Mouse (Mus musculus) midbrain, embryonic 14.5 days (tissue): ENCODE measurements at regions not wholly inside any gene's neighbourhood (a gene's known extent, or its start where the extent isn't known, plus 50 kb on each side); places are given as distances from the start of the nearest gene placed in this dataset.

Experiments
- ATAC-seq: fragments of 200-750 bp; cut with Nextera tagmentation; 2 replicates; pipeline ENCODE4 v1.8.0; 2017; ENCODE audit warnings: moderate number of reproducible peaks, moderate library complexity; ENCODE audit not compliant: low FRiP score, low TSS enrichment
- DNase-seq: peaks from one replicate; pipeline ENCODE4 v3.0.0-alpha.2; 2015
- H3K27ac ChIP-seq: fragments of 300-500 bp; sonication (generic); replicated peaks from 2 replicates; pipeline ENCODE4 v1.5.1; 2014; ENCODE audit warnings: mild to moderate bottlenecking, low read depth, low read length, moderate library complexity
- H3K27me3 ChIP-seq: fragments of 300-500 bp; sonication (generic); 2 replicates; pipeline ENCODE4 v1.6.1; 2014; ENCODE audit warnings: low read length, control low read depth, mixed read lengths; ENCODE audit not compliant: control insufficient read depth, insufficient read depth
- H3K36me3 ChIP-seq: fragments of 300-500 bp; sonication (generic); 2 replicates; pipeline ENCODE4 v1.6.1; 2014; ENCODE audit warnings: low read length, control low read depth; ENCODE audit not compliant: control insufficient read depth, insufficient read depth
- H3K4me1 ChIP-seq: fragments of 300-500 bp; sonication (generic); 2 replicates; pipeline ENCODE4 v1.6.1; 2014; ENCODE audit warnings: mild to moderate bottlenecking, antibody characterized with exemption, low read length, control low read depth; ENCODE audit not compliant: control insufficient read depth, insufficient read depth
- H3K4me2 ChIP-seq: fragments of 300-500 bp; sonication (generic); 2 replicates; pipeline ENCODE4 v1.6.1; 2014; ENCODE audit warnings: mild to moderate bottlenecking, low read length, moderate library complexity
- H3K4me3 ChIP-seq: fragments of 300-500 bp; sonication (generic); replicated peaks from 2 replicates; pipeline ENCODE4 v1.5.1; 2014; ENCODE audit warnings: low read depth, low read length
- H3K9ac ChIP-seq: fragments of 300-500 bp; sonication (generic); replicated peaks from 2 replicates; pipeline ENCODE4 v1.6.1; 2014; ENCODE audit warnings: mild to moderate bottlenecking, low read length, moderate library complexity
- H3K9me3 ChIP-seq: fragments of 300-500 bp; sonication (generic); 2 replicates; pipeline ENCODE4 v1.6.1; 2016; ENCODE audit warnings: low read length, control low read depth, mixed read lengths; ENCODE audit not compliant: control insufficient read depth
- WGBS: fragments of 180-500 bp; shearing (Covaris S2); extraction: QIAGEN DNeasy Blood & Tissue Kit; methylation state at CpG from one replicate; pipeline ENCODE4 v1.1.7; 2014; 5-methylcytosine and 5-hydroxymethylcytosine counted together

DNA sequence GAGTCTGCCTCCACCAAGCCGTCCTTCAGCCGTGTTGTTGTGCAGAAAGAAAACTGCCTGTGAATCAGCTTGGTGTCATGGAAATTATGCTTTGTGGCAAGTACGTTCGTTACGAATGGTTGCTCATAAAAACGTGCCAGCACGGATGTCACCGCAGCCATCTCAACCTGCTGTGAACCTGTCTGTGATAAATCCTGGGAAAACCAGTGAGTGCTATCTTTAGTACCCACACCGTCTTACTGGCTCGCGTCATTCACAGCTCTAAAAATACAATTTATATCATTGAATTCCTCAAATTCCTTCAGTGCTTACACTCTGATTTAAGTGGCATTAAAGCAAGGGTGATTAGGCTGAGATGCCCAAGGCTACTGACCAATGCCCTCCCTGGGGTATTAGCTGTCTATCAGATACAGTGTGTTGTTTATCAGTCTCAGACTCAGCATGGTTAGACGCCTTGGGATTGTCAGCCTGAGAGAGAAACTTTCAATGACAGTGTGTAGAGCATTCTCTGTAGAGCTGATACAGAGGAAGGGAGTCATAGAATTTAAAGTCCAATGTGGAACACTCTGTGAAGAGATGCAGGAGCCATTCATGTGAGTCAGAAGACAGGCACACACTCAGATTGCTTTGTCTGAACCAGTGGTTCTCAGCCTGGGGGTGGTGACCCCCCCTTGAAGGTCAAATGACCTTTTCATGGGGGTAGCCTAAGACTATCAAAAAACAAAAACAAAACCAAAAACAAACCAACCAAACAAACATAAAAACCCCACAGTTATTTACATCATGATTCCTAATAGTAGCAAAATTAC, 96.2 kb upstream of the Myocd start:
- no peaks in the 10 kb centered on the region for H3K4me1 ChIP-seq
- H3K36me3 ChIP-seq: no peaks in the 10 kb centered on the region
- no peak for DNase-seq
- no peak overlapping the region for H3K9ac ChIP-seq
- H3K27ac ChIP-seq: no peak overlapping the region
- H3K4me3 ChIP-seq: no peak overlapping the region
- no peaks in the 10 kb centered on the region for H3K9me3 ChIP-seq
- no peak for ATAC-seq
- no peaks in the 10 kb centered on the region for H3K27me3 ChIP-seq
- H3K4me2 ChIP-seq: no peak overlapping the region
- 63% methylated on average over 12 of the region's 12 CpGs for WGBS

DNA sequence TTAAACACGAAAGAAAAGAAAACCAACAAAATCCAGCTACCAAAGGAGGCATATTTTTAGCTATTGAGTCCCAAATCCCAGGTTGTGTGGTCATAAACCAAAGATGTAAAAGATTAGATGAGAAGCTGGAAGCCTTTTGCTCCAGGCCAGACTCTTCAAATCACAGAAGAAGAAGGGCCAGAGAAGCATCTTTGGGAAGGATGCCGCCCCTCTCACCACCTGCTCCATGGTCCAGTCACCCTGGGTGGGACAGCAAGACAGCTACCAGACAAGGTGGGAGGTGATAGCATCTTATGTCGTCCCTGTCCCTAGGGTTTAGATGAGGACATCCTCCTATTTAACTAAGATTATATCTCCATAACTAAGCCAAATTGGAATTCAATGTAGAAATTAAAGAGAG, 95.1 kb upstream of the Myocd start:
- WGBS: 87% methylated on average over 3 of the region's 3 CpGs
- Histone ChIP-seq H3K9ac (no peak overlapping the region), H3K4me3 (no peak overlapping the region), H3K27me3 (no peaks in the 10 kb centered on the region), H3K4me2 (no peak overlapping the region), H3K36me3 (no peaks in the 10 kb centered on the region), H3K9me3 (no peaks in the 10 kb centered on the region), H3K27ac (no peak overlapping the region), H3K4me1 (no peaks in the 10 kb centered on the region)
- ATAC-seq: no peak
- no peak for DNase-seq

- no peaks in the 10 kb centered on the region for H3K27me3 ChIP-seq
- 89% methylated on average over 3 of the region's 3 CpGs for WGBS
- H3K9ac ChIP-seq: no peak overlapping the region
- no peaks in the 10 kb centered on the region for H3K4me1 ChIP-seq
- H3K27ac ChIP-seq: no peak overlapping the region
- no peaks in the 10 kb centered on the region for H3K9me3 ChIP-seq
- H3K36me3 ChIP-seq: no peaks in the 10 kb centered on the region
- no peak overlapping the region for H3K4me3 ChIP-seq
- no peak for DNase-seq
- H3K4me2 ChIP-seq: no peak overlapping the region
- no peak for ATAC-seq
Observed at GRCm38 (mm10) chr11:65363846-65364245, 94.1 kb upstream of the Myocd start.

GRCm38 (mm10) chr11:65360729-65361128, 90.9 kb upstream of the Myocd start:
- no peaks in the 10 kb centered on the region for H3K27me3 ChIP-seq
- 91% methylated on average over 5 of the region's 5 CpGs for whole genome bisulfite sequencing
- H3K4me1 ChIP-seq: no peaks in the 10 kb centered on the region
- H3K9me3 ChIP-seq: no peaks in the 10 kb centered on the region
- DNase-seq (no peak), ATAC-seq (no peak)
- no peak overlapping the region for H3K9ac ChIP-seq
- H3K36me3 ChIP-seq: no peaks in the 10 kb centered on the region
- H3K27ac ChIP-seq: no peak overlapping the region
- no peak overlapping the region for H3K4me3 ChIP-seq
- H3K4me2 ChIP-seq: no peak overlapping the region

DNA sequence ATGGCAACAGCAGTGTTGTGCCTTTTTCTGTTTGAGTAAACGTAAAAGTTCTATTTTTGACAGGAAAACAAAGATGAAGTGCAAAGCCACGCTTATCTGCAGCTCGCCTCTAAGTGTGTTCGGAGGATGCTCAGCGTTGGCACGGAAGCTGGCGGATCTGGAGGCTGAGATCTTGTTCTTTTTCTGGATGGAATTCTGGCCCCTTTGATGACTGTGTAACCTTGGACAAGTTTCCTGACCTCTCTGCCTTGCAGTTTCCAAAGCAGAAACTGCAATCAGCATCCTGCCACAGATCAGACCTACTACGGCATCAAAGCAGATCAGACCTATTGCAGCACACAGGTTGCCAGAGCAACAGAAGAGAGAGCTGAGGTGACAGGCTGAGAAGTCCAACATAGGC, 89.1 kb upstream of the Myocd start:
- H3K27me3 ChIP-seq: no peaks in the 10 kb centered on the region
- H3K4me2 ChIP-seq: no peak overlapping the region
- H3K27ac ChIP-seq: no peak overlapping the region
- H3K36me3 ChIP-seq: no peaks in the 10 kb centered on the region
- no peak for DNase-seq
- no peaks in the 10 kb centered on the region for H3K4me1 ChIP-seq
- no peak overlapping the region for H3K9ac ChIP-seq
- no peak for ATAC-seq
- WGBS: 76% methylated on average over 8 of the region's 8 CpGs
- H3K9me3 ChIP-seq: no peaks in the 10 kb centered on the region
- H3K4me3 ChIP-seq: no peak overlapping the region

- WGBS: 32% methylated on average over 3 of the region's 3 CpGs
- DNase-seq: no peak
Observed at GRCm38 (mm10) chr11:65352516-65352915, 82.7 kb upstream of the Myocd start.

GRCm38 (mm10) chr11:65349013-65349412, 79.2 kb upstream of the Myocd start:
- 63% methylated on average over 5 of the region's 5 CpGs for WGBS
- Histone ChIP-seq H3K27me3 (no peaks in the 10 kb centered on the region), H3K4me3 (no peak overlapping the region), H3K27ac (no peak overlapping the region), H3K9me3 (no peaks in the 10 kb centered on the region), H3K4me2 (no peak overlapping the region), H3K36me3 (no peaks in the 10 kb centered on the region), H3K4me1 (no peaks in the 10 kb centered on the region), H3K9ac (no peak overlapping the region)
- DNase-seq (no peak), ATAC-seq (no peak)

More at GRCm38 (mm10) chr11:65352516-65352915, 82.7 kb upstream of the Myocd start:
- Histone ChIP-seq H3K4me2 (no peak overlapping the region), H3K36me3 (no peaks in the 10 kb centered on the region), H3K4me3 (no peak overlapping the region), H3K4me1 (no peaks in the 10 kb centered on the region), H3K27me3 (no peaks in the 10 kb centered on the region), H3K9me3 (no peaks in the 10 kb centered on the region), H3K9ac (no peak overlapping the region), H3K27ac (no peak overlapping the region)
- ATAC-seq: no peak

DNA sequence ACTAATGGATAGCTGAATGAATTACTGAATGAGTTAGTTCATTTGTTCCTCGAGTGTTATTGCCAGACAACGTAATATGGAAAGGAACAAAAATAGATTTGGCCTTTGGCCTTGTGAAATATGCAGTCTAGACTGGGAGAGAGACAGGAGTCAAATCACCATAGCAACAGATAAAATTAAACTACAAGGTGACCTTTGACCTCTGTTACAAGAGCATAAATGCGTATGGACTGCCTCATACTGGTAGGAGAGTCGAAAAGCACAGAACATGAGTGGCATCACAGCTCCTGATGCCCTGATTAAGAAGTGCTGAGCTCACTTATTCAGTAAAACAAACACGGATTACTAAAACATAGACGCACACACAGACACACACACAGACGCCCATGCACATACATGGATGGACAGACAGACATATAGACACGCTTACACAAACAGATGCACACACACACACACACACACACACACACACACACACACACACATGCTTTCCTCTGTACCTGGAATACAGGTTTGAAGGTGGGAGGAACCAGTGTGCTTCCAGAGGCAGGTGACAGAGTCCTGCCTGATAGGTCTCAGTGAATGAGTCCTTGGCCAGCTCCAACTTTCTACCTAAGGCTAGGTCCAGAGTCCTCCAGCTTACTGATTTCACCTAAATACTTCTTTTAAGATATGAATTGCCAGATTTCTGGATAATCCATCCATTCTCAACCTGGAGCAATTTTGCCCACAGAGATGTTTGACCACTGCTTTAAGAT, 72.1 kb upstream of the Myocd start:
- no peak for DNase-seq
- H3K4me1 ChIP-seq: no peaks in the 10 kb centered on the region
- H3K4me3 ChIP-seq: no peak overlapping the region
- no peaks in the 10 kb centered on the region for H3K27me3 ChIP-seq
- no peak overlapping the region for H3K4me2 ChIP-seq
- no peak overlapping the region for H3K27ac ChIP-seq
- H3K9me3 ChIP-seq: no peaks in the 10 kb centered on the region
- H3K36me3 ChIP-seq: no peaks in the 10 kb centered on the region
- ATAC-seq: no peak
- WGBS: 86% methylated on average over 8 of the region's 8 CpGs
- H3K9ac ChIP-seq: no peak overlapping the region

- DNase-seq: no peak
- 78% methylated on average over 5 of the region's 5 CpGs for WGBS
- Histone ChIP-seq H3K4me3 (no peak overlapping the region), H3K27ac (no peak overlapping the region), H3K36me3 (no peaks in the 10 kb centered on the region), H3K4me1 (no peaks in the 10 kb centered on the region), H3K9ac (no peak overlapping the region), H3K27me3 (no peaks in the 10 kb centered on the region), H3K4me2 (no peak overlapping the region), H3K9me3 (no peaks in the 10 kb centered on the region)
- no peak for ATAC-seq
Observed at GRCm38 (mm10) chr11:65334286-65334685, 64.5 kb upstream of the Myocd start.
